Mouse (Mus musculus) CH12F3 (cell line): ENCODE data around the gene Pla2g3.

Experiments
- in situ Hi-C: fragments of 300-500 bp; cut with MboI; formaldehyde crosslinking; loops from 2 replicates; pipeline ENCODE4 v1.14.3; 2020; ENCODE audit warnings: low sequenced_read_pairs

Pla2g3 gene

DNA sequence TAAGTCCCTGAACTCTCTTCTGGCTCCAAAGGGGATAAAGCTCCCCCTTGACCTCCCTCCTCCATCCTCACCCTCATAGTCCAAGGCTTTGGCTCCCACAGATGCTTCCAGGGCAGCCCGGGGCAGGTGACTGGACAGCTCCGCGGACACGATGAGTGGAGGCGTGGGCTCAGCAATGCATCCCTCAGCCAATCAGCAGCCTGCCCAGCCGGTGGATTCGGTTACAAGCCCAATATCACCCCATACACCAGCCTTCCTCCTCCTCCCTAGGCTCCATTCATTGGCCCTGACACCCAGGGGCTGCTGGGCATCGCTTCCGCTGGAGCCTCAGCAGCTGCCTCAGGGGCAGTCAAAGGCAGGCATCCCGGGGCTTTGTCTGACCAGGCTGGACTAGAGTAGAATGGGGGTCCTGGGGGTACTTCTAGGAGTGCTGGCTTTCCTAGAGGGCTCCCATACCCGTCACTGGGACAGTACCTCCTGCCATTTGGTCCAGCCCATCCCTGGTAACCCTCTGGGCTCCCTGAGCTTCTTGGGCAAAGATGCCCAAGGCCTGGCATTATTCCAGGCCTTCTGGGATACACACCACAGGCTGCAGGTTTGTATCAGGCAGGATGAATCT, at the start of gene Pla2g3:
Gene Pla2g3, plus strand, starts transcription at position 333 of the 619 bp plus-strand sequence.
- in situ Hi-C loops: no loop called here

DNA sequence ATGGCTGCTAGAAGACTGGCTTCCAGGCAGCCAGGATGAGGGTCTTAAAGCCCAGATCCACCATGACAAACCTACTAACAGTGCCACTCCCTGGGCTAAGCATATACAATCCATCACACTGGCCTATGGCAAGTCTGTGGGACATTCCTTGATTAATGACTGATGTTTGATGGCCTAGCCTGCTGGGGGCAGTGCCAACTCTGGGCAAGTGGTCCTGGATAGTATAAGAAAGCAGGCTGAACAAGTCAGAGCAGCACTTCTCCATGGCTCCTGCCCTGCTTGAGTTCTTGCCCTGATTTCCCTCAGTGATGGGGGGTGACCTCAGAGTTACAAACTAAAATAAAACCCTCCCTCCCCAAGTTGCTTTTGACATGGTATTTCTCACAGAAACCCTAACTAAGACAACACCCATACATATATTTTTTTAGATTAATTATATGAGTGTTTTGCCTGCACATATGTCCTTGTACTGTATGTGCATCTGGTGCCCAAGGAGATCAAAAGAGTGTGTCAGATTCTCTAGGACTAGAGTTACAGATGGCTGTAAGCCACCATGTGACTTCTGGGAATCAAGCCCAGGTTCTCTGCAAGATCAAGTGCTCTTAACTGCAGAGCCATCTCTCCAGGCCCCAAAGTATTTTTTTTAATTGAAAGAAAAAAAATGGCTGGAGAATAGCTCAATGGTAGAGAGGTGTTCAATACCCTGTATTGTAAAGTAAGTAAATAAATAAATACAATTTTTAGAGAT, 46.2 kb upstream of the Pla2g3 start:
- in situ Hi-C loops: no loop called here

DNA sequence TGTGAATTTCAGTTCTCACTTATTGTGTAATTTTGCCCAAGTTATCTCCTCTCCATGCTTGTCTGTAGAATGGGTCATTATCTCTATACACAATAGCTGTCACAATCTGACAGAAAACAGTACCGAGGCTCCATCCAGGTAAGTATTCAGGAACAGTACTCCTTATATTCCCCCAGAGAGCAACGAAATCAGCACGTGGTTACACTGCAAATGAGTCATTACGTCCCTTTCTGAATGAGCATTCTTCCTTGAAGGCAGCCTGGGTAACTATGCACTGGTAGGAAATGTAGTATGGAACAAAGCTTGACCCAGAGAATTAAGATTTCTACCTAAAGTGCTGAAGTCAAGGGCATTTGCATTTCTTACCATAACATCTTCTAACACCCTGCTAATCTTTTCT, 45.4 kb upstream of the Pla2g3 start:
- in situ Hi-C loops: no loop called here

DNA sequence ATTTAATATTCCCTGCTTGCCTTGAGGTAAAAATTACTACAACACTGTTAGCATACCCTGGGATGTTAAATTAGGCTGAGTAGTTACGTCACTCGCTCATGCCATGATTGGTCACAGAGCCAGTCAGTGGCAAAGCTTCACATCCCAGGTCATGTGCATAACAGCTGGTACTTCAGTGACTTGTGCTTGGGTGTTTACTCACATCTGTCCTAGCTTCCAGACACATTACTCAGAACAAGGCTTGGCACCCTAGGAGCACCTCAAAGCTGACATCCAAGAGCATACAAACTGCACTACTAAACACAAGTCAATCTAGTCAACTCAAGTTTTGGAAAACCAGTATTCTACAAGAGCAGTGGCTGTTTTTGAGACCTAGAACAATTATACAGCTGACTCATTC, 45.0 kb upstream of the Pla2g3 start:
- in situ Hi-C loops: no loop called here

DNA sequence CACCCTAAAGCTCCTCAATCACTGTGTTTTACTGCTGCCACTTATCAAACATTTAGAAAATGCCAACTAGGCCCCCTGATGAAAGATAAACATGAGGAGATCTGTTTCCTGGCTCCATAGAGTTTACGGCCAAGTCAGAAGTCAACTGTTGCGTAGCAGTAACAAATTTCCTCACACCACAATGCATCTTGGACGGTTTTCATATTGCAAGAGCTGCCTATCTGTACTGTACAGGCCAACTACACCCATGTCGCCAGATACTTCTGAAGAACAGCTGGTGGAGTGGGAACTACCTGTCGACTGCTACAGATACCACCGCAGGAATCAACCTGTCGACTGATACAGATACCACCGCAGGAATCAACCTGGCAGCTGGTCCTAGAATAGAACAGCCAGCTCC, 43.2 kb upstream of the Pla2g3 start:
- in situ Hi-C loops: no loop called here

DNA sequence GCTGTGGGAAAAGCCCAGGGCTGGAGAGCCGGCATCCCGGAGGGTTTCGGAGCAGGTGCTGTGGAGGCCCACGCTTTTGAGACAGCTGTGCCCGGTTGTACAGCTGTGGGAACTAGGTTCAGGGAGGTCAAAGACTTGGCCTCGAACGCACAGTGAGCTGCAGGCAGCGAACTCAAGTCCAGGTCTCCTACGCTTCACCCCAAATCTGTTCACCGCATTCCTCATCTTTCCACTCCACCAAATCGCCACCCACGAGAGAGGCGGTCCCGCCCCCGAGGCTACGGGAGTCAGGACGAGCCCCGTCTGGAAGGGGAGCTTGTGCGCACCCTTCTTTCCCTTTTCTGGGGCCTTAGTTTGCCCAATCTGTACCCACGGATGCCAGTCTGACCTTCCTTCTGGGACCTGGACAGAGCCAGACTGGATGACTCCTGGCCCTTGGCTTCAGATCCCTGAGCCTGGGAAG, 36.4 kb upstream of the Pla2g3 start:
- in situ Hi-C loops: no loop called here

DNA sequence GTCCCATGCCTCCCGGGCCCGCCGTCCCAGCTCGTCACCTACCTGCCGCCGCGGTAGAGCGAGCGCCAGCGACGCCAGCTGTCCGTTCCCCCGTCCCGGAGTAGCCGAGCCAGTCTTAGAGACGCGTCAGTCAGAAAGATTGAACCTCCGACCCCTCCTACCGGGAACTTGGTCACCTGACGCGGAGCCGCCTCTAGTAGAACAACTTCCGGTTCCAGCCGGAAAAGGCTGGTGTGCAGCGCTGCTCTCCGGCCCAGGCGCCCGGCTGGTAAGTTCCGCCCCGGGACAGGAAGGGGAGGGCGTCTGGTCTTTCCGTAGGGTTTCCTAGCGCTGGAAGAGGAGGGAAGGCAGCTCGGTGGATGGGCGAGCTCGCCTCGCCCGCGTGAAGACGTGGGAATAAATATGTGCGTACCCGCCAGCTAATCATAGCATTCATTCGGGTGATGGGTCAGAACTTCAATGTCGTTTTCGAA, 35.9 kb upstream of the Pla2g3 start, which contains the start of gene Rnf185:
Gene Rnf185, minus strand, starts transcription at position 197 of the 473 bp plus-strand sequence.
- in situ Hi-C loops: no loop called here

DNA sequence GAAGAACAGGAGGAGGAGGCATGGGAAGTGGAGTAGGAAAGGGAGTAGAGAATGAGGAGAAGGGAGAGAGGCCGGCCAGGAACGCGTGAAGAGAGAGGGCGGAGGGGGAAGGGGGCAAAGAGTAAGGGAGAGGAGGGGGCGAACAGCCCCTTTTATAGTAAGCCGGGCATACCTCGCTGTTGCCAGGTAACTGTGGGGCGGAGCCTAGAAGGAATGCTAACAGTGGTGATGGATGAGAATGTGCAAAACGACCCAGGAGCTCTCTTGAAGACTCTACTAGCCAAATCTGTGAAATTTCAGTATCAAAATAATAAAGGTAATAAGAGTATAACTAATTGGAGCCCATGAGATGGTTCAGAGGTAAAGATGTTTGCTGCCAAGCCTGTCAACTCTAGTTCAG, 35.3 kb upstream of the Pla2g3 start:
- in situ Hi-C loops: no loop called here

DNA sequence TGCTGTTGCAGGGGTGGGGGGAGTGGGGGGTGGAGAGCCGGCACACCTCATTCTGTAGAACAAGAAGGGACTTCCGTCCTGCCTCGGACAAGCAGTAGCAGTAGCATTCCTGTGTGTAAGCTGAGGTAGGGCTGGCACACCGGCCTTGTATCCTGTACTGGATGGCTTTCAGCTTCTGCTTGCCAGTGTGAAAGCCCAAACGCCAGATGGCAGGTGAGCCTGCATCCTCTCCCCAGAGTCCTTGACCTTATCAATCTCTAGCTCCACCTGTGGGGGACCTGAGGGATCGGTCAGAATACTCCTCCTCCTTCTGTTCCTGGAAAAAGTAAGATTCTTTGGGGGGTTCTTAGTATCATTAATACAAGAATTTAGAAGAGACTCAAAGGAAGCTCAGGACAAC, 34.6 kb upstream of the Pla2g3 start:
- in situ Hi-C loops: no loop called here

DNA sequence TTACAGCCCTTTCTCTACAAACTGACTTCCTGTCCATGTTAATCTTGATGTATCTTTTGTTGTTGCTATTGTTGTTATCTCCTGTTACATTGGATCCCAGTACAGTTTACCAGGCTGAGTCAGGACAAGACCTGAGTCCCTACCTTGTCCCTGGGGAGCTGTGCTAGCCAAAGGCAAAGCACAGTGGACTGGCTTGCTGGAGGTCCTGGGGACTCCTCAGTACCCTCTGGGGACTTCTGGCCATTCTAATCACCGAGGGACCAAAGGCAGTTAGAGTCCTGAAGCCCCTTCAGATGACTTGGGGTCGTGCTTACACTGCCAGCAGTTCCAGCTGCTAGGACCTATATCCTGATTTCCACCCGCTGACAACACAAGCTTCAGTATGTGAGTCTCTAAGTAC, 33.6 kb upstream of the Pla2g3 start:
- in situ Hi-C loops: no loop called here

DNA sequence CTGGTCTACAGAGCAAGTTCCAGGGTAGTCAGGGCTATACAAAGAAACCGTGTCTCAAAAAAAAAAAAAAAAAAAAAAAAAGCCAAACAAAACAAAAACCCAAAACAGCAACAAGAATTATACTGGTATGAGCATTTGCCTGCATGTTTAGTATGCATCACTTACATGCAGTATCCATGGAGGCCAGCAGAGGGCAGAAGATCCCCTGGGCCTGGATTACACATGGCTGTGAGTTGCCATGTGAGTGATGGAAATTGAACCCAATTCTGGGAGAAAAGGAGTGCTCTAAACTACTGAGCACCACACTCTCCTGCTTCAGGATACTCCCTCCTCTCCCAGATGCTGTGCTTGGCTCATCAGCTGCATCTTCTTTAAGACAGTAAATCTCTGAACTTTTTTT, 31.7 kb upstream of the Pla2g3 start:
- in situ Hi-C loops: no loop called here

DNA sequence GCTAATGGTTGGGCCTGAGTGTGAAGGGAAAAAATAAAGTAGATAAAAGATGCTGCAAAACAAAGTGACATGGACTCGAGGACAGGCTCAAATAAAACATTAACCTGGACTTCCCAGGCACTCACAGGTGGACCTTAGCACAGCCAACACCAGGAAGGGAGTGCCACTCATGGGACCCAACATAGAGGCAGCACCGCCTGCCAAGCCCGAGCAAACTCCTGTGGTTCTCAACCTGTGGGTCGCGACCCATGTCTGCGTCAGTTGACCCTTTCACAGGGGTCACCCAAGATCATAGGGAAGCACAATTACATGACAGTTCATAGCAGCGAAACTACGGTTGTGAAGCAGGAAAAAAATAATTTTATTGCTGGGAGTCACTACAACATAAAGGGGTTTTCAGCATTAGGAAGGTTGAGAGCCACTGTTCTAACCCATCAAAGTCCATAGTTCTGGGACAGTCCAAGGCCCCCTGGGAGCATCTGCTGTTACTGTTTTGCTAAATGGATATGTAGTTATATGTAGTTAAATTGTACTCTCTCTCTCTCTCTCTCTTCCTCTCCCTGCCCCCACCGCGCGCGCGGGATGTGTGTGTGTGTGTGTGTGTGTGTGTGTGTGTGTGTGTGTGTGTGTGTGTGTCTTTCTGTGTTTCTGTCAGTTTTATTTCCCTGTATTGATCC, 29.5 kb upstream of the Pla2g3 start:
- in situ Hi-C loops: no loop called here

DNA sequence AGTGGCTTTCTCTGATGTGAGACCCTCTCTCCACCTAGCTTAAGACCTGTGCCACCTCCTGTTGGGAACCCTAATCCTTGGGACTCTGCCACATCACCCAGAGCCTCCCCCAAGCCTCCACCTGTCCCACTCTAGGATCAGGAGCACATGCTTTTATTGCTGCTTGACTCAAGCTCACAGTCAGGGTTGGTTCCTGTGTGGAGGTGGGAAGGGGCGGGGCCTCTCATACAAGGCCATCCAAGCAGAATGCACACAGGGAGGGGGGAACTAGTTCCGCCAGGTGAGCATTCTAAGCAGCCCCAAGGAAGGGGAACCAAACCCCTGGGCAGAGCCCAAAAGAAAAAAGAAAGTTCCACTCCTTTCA, 29.0 kb upstream of the Pla2g3 start:
- in situ Hi-C loops: no loop called here

DNA sequence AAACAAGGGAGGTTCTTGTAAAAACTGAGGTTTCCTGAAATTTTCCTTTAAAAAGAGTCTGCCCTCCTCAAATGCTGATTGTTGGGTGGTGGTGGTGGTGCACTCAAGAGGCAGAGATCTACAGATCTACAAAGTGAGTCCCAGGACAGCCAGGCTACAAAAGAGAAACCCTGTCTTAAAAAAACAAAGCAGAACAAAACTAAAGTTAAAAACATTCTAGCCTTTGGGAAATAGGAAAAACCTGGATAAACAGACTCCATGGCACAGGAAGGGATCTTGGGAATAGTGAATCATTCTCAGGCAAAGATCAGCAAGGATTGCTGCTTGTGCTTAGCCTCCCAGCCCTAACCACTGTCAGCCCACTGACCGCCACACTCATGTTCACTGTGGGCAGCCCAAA, 25.2 kb upstream of the Pla2g3 start:
- in situ Hi-C loops: no loop called here

DNA sequence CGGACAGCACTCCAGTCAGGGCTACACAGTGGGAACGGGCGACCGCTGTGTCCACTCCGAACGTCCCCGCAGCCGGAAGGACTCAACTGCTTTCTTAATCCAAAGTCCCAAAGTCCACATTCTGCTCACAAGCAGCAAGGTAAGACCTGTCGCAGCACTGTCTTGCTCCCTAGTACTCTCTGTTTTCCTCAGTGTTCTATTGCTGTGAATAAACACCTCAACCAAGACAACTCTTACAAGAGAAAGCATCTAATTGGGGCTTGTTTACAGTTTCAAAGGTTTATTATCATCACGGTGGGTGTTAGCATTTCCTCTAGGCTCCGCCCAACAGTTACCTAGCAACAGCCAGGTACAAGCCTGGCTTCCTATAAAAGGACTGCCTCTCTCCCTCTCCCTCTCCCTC, 16.6 kb upstream of the Pla2g3 start:
- in situ Hi-C loops: loop anchor here (5.0 to 10.0 kb wide), 2 partner anchors 46 to 323 kb away; no protein-coding TSS in a partner anchor

DNA sequence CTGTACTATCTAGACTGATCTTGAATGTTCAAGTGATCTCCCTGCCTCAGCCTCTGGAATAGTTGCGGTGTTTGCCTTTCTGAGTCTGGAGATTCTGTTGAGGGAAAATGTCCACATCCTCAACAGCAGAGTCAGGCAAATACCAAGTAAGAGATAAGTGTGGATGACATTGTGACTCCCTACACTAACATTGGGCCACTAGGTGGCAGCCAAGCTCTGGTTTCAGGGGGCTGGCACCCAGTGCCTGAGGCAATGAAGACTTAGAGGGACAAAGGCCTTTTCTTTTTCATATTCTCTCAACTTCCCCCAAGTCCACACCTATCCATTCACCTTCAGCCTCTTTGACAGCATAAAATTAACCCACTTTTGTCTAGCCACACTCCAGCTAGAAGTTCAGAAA, 15.6 kb upstream of the Pla2g3 start:
- in situ Hi-C loops: loop anchor here (5.0 to 10.0 kb wide), 2 partner anchors 45 to 322 kb away; no protein-coding TSS in a partner anchor

DNA sequence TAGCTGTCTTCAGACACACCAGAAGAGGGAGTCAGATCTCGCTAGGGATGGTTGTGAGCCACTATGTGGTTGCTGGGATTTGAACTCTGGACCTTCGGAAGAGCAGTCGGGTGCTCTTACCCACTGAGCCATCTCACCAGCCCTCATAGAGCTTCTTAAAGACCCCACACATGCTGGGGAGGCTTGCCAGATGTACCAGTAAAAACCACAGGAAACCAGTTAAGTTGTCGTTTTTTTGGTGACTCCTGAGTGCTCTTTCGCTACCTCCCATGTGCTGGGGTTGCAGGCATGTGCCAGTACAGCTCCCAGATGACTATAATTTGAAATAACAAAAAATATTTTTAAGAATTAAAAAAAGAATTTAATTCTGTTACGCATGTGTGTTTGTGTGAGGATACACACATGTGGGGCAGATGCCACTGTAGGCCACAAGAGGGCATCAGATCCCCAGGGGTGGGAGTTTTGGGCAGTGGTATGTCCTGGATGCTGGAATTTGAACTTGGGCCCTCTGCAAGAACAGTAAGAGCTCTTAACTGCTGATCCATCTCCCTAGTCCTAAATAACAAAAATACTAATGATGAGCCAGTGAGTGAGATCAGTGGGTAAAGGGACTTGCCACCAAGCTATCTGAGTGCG, 13.5 kb upstream of the Pla2g3 start:
- in situ Hi-C loops: loop anchor here (5.0 to 10.0 kb wide), 2 partner anchors 43 to 320 kb away; no protein-coding TSS in a partner anchor

DNA sequence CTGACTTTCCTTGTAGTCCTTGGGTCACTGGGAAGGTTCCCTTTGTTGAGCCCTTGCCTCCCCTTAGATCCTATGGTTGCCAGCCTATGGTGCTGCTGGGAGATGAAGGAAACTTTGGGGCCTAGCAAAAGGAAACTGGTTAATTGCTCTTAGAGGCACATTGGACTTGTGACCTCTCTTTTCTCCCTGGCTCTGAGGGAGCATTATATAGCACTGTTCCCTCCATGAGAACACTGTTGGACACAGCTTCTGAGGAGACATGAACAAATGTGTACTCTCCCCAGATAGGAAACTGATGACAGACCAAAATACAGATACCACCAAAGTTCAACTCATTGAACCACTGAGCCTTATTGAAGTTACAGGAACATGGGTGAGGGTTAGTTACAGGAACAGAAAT, 12.6 kb upstream of the Pla2g3 start:
- in situ Hi-C loops: loop anchor here (10.0 kb wide), 1 partner anchor 319 kb away; no protein-coding TSS in a partner anchor

DNA sequence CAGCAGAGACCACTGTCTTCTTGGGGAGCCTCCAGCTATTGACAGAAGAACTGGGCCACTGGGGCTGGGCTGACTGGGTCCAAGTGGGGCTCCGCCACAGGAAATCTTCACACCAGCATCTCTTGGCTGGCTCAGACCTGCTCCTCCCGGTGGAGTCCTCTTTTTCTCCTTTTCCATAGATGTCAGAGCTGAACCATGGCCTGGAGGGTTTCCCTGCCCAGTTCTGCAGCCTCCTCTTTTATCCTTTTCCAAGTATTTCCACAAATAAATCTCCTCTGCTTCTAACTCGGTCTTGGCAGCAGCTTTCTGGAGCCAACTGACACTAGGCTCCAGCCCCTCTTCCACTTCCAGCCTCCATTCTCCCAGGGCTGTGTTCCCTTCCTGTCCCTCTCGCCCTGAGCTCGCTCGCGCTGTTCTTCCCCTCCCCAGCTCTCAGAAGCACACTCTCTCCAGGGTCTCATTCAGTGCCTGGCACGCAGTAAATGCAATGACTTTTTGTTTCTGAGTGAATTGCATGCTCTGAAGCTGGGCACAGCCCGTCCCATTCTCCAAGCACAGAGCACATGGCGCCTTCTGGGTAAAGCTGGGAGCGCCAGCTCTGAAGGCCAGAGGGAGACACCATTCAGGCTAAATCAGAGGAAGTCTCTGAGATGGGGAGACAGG, 4.0 kb upstream of the Pla2g3 start:
- in situ Hi-C loops: no loop called here

DNA sequence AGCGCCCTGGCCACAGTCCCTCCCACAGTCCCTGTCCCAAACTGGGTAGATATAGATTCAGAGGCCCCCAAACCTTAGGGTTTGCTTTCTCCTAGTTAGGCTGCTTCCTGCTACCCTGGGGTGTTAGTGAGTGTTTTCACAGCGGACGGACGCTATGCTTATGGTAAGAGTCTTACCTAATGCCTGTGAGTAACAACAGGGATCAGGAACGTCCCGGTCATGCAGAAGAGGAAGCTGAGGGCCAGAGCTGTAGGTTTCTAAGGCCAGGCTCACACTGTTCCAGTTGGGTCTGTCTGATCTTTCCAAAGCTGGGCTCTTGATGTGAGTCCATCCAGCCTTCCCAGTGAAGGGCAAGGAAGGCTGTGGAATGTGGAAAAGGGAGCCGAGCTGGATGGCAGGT, 1.7 kb upstream of the Pla2g3 start:
- in situ Hi-C loops: no loop called here

DNA sequence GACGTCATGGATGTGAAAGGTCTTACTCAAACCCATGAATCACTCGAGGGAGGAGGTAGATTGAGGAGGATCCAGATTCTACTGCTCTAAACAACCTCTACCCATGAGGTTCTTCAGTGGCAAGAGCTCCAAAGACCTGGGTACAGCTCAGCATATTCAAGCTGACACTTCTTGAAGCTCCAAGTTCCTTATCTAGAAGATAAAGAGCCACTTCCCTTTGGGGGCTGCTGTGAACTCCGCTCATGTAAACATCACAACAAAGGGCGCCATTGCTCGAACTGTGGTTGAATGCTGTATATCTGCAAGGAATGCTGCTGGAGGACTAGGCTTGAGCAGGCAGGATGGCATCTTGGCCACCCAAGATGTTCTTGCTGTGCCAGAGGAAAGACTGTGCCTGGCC, 952 bp downstream of the Pla2g3 start:
- in situ Hi-C loops: no loop called here
